Mouse (Mus musculus) megakaryocyte, embryonic 14.5 days (primary cell): ENCODE data around the gene Tbl2.

Experiments used
- FLI1 ChIP-seq: IDR thresholded peaks from 2 replicates; pipeline ENCODE4 v1.6.1; 2012; ENCODE audit warnings: low read length, inconsistent platforms, mixed read lengths
- GATA1 ChIP-seq: IDR thresholded peaks from 3 replicates; pipeline ENCODE4 v1.6.1; 2012; ENCODE audit warnings: mixed read lengths, low read length, inconsistent platforms, borderline replicate concordance

DNA sequence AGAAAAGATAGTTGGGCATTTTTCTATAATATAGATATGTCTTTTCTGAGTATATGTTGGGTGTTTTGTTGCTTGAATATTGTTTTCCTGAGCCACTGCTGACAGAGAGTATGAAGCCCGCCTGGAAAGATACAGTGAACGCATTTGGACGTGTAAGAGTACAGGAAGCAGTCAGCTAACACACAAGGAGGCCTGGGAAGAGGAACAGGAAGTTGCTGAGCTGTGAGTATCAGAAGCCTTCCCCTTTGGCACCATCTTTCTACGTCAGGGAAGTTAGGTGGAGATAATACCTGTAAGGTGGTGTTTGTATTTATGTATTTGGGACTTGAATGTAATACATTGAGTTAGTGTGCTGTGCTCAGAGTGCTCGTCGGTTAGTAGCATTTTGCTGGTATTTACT, 46.9 kb downstream of the Tbl2 start:
- TF ChIP-seq FLI1 (no peak), GATA1 (no peak)
